In genomic region chr5:139495019-139495669, GRCm38 (mm10) we compare ENCODE assay signal across 11 mouse cellular contexts. TPM values are rescaled to one million over a fixed set of nuclear protein-coding genes. Genes with fewer than 3 reads are reported as not detected.
DNase-seq lines count a peak whose midpoint lies in the region; ATAC-seq lines count a peak whose summit lies in the region.
"Had no signal": no experiment of that assay in that cellular context is flagged by ENCODE, and none has a peak within 500 bp of the region (broad histone marks: within the 10 kb centered on the region; RNA-seq: fewer than 3 reads in every experiment).

No protein-coding gene starts in this region.

- 0 out of 2 replicates have a peak, but pooled peaks have one; percentile 41 for ATAC-seq in neural tube, embryonic 12.5 days (ENCODE audit: low FRiP score, low read depth)
- no peak for ATAC-seq in cerebellum, adult (ENCODE audit: insufficient number of reproducible peaks, low FRiP score, low TSS enrichment)

- peak; percentile 46 for DNase-seq in embryo, embryonic 11 days
- no peak for DNase-seq in embryo, embryonic 9.5 days (ENCODE audit: extremely low spot score)
- DNase-seq in ovary, postnatal 36 days (ENCODE audit: low spot score): peak; percentile 14
- no peak for DNase-seq in ovary, adult 18-20 months (ENCODE audit: low spot score)
- DNase-seq in kidney, postnatal 14 days: peak; percentile 27
- no peak for DNase-seq in cerebellum, adult 9-11 months
- DNase-seq: gastrocnemius, adult 2 months; midbrain, embryonic 14.5 days had no signal

- no peak overlapping the region for H3K4me2 ChIP-seq in neural tube, embryonic 12.5 days (replicated peaks)

- H3K4me1 ChIP-seq in neural tube, embryonic 12.5 days: no peaks in the 10 kb centered on the region; the same call in 1 of the 2 replicates

- no peaks in the 10 kb centered on the region for H3K36me3 ChIP-seq in neural tube, embryonic 12.5 days

- no peak overlapping the region for H3K9ac ChIP-seq in neural tube, embryonic 12.5 days

- WGBS in neural tube, embryonic 12.5 days: 41% methylated on average over 22 of the region's 22 CpGs

- no peak overlapping the region for H3K27ac ChIP-seq in neural tube, embryonic 12.5 days
- H3K27ac ChIP-seq: gastrocnemius, adult 2 months had no signal

- peaks cover 7% of the 10 kb centered on the region; the same call in 1 of the 2 replicates for H3K27me3 ChIP-seq in neural tube, embryonic 12.5 days (replicated peaks)

- no peaks in the 10 kb centered on the region for H3K9me3 ChIP-seq in neural tube, embryonic 12.5 days

- no peak overlapping the region for H3K4me3 ChIP-seq in neural tube, embryonic 12.5 days
- H3K4me3 ChIP-seq: gastrocnemius, adult 2 months had no signal

RNA-seq across cellular contexts. Expression of gene Zfand2a, which starts 10.8 kb away (rescaled TPM):
- polyA plus RNA-seq in neural tube, embryonic 12.5 days (2016; fragmentation: Nextera tagmentation; extraction: Ambion mirVana): 10.1 and 15.2 TPM in 2 replicates

RNA-seq across cellular contexts. Expression of gene 3110082I17Rik, which starts 34.8 kb away (rescaled TPM):
- 23.7 and 24.1 TPM in 2 replicates for polyA plus RNA-seq in neural tube, embryonic 12.5 days (2016; fragmentation: Nextera tagmentation; extraction: Ambion mirVana)

RNA-seq across cellular contexts. Expression of gene Uncx, which starts 48.1 kb away (rescaled TPM):
- 92.9 and 107 TPM in 2 replicates for polyA plus RNA-seq in neural tube, embryonic 12.5 days (2016; fragmentation: Nextera tagmentation; extraction: Ambion mirVana)
- polyA plus RNA-seq: C2C12 had no signal

Comparison
In these comparisons a context has a peak if more than half of its experiments do, and no peak if none do; other contexts are left out.
1. DNase-seq: peak in embryo, embryonic 11 days (single experiment), ovary, postnatal 36 days (single experiment) and kidney, postnatal 14 days (single experiment); none in embryo, embryonic 9.5 days (single experiment), ovary, adult 18-20 months (single experiment) and cerebellum, adult 9-11 months (single experiment).